Mouse (Mus musculus) CD4-positive helper T cell, adult 2 months (primary cell): ENCODE results near the gene Suclg2.

ENCODE experiments used
- DNase-seq: peaks from one replicate; pipeline ENCODE4 v3.0.0-alpha.2; 2012; ENCODE audit warnings: low read depth, missing footprints, low spot score

Gene Suclg2

GRCm38 (mm10) chr6:95563355-95564009 is 155.1 kb downstream of the Suclg2 start:
- no peak for DNase-seq

GRCm38 (mm10) chr6:95556320-95556719 is 162.3 kb downstream of the Suclg2 start:
- no peak for DNase-seq

GRCm38 (mm10) chr6:95552339-95552950 is 166.2 kb downstream of the Suclg2 start:
- DNase-seq = no peak

GRCm38 (mm10) chr6:95551000-95551399 is 167.6 kb downstream of the Suclg2 start:
- DNase-seq = no peak

- DNase-seq = no peak
These were observed 172.3 kb downstream of the Suclg2 start for GRCm38 (mm10) chr6:95546189-95546832.

- no peak for DNase-seq
These were observed 172.9 kb downstream of the Suclg2 start for GRCm38 (mm10) chr6:95545714-95546113.

GRCm38 (mm10) chr6:95545296-95545695 is 173.3 kb downstream of the Suclg2 start:
- DNase-seq = no peak

GRCm38 (mm10) chr6:95535191-95535590 is 183.4 kb downstream of the Suclg2 start:
- DNase-seq = no peak

- no peak for DNase-seq
These were observed 198.8 kb downstream of the Suclg2 start for GRCm38 (mm10) chr6:95519846-95520245.

GRCm38 (mm10) chr6:95518406-95518805 is 200.2 kb downstream of the Suclg2 start:
- no peak for DNase-seq

- DNase-seq = peak; percentile 64
These were observed 202.9 kb downstream of the Suclg2 start for GRCm38 (mm10) chr6:95515721-95516120.

- DNase-seq = no peak
These were observed 203.9 kb downstream of the Suclg2 start for GRCm38 (mm10) chr6:95514726-95515125.

- no peak for DNase-seq
These were observed 206.9 kb downstream of the Suclg2 start for GRCm38 (mm10) chr6:95511689-95512088.

- no peak for DNase-seq
These were observed 217.8 kb downstream of the Suclg2 start for GRCm38 (mm10) chr6:95500771-95501170.

- no peak for DNase-seq
These were observed 219.0 kb downstream of the Suclg2 start for GRCm38 (mm10) chr6:95499639-95500038.

- DNase-seq = no peak
These were observed 226.2 kb downstream of the Suclg2 start for GRCm38 (mm10) chr6:95492216-95492956.

GRCm38 (mm10) chr6:95491043-95491442 is 227.6 kb downstream of the Suclg2 start:
- DNase-seq = no peak

- DNase-seq = no peak
These were observed 232.8 kb downstream of the Suclg2 start for GRCm38 (mm10) chr6:95485791-95486190.

GRCm38 (mm10) chr6:95484183-95484818 is 234.3 kb downstream of the Suclg2 start:
- peak; percentile 8 for DNase-seq

GRCm38 (mm10) chr6:95483686-95484085 is 234.9 kb downstream of the Suclg2 start:
- DNase-seq = no peak

- DNase-seq = no peak
These were observed 235.5 kb downstream of the Suclg2 start for GRCm38 (mm10) chr6:95483127-95483526.

- no peak for DNase-seq
These were observed 238.8 kb downstream of the Suclg2 start for GRCm38 (mm10) chr6:95479801-95480200.
